Mouse (Mus musculus): ENCODE measurements around the gene Ggnbp2. TPM values are rescaled to one million over a fixed set of nuclear protein-coding genes. Genes with fewer than 3 reads are reported as not detected.

Gene Ggnbp2
- polyA plus RNA-seq (2012; rRNA removed) = 23.6 and 29.2 TPM in 2 replicates

GRCm38 (mm10) chr11:84870337-84871043, at the start of gene Ggnbp2:
Gene Ggnbp2 (minus strand): TSS chr11:84870817.

GRCm38 (mm10) chr11:84916053-84916702, 45.6 kb upstream of the Ggnbp2 start, which contains the start of gene Znhit3:
Gene Znhit3 (minus strand): TSS chr11:84916366.

GRCm38 (mm10) chr11:84879772-84880464, 9.3 kb upstream of the Ggnbp2 start, which contains the start of the genes Myo19 and Pigw:
Gene Myo19 (plus strand): TSS chr11:84880148.
Gene Pigw (minus strand): TSS chr11:84880285.

GRCm38 (mm10) chr11:84828516-84829399, 41.9 kb downstream of the Ggnbp2 start, which contains the start of gene Dhrs11:
Gene Dhrs11 (minus strand): TSS chr11:84828994.

GRCm38 (mm10) chr11:84818961-84819692, 51.5 kb downstream of the Ggnbp2 start, which contains the start of gene Mrm1:
Gene Mrm1 (minus strand): TSS chr11:84819515.

Other genes starting within 250 kb of the Ggnbp2 start
- gene Mrm1, start 51.3 kb downstream of the Ggnbp2 start, polyA plus RNA-seq (2012; rRNA removed) = 12.2 and 15.3 TPM in 2 replicates
- gene Dhrs11, start 41.8 kb downstream of the Ggnbp2 start, polyA plus RNA-seq (2012; rRNA removed) = 260 and 270 TPM in 2 replicates
- 43.0 and 48.0 TPM in 2 replicates for gene Myo19, start 9.3 kb upstream of the Ggnbp2 start, polyA plus RNA-seq (2012; rRNA removed)
- gene Pigw, start 9.5 kb upstream of the Ggnbp2 start, polyA plus RNA-seq (2012; rRNA removed) = 1.5 and 1.8 TPM in 2 replicates
- 4.3 and 4.7 TPM in 2 replicates for gene Znhit3, start 45.5 kb upstream of the Ggnbp2 start, polyA plus RNA-seq (2012; rRNA removed)
- 468 and 519 TPM in 2 replicates for gene Car4, start 87.0 kb upstream of the Ggnbp2 start, polyA plus RNA-seq (2012; rRNA removed)

Data from colon, adult 2 months (tissue).